In the genomic region with DNA sequence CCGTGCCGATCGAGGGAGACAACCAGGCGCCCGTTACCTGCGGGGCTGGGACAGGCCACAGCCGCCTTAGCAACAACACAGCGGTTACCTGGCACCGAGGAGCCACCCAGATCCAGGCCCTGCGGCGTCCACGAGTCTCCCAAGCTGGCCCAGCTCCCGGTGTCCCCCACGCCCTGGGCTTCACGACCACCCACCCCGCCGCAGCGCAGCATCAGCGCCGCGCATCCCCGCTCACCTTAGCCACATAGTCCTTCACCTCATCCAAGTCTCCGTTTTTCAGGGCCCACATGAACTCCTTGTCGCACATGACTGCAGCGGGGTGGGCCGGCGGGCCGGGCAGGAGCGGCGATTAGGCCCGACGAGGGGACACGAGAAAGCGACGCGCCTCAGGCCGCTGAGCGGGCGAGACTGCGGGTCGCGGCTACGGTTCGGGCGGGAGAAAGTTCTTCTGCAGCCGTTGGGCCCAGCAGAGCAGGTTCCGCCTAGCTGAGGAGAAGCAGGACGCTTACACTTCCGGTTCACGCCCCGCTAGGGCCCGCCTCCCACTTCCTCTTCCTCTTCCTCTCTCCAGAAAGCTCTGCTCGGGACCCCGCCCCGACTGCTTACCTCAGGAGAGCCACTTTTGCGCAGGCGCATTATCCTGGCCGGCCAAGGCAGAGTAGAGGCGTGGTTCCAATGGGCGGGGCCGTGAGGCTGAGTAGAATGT, we compare ENCODE assay signal across 8 mouse cellular contexts. TPM values are rescaled to one million over a fixed set of nuclear protein-coding genes. Genes with fewer than 3 reads are reported as not detected.
DNase-seq lines count a peak whose midpoint lies in the region; ATAC-seq and TF ChIP-seq lines count a peak whose summit lies in the region.

Mtpn (minus strand) TSS at position 585 of the 706 bp plus-strand sequence.

- peak within 1 kb of the TSS; percentile 73 for H3K4me2 ChIP-seq in forebrain, embryonic 12.5 days
- peak within 1 kb of the TSS; percentile 85 for H3K4me2 ChIP-seq in heart, postnatal 0 days (ENCODE audit: low read depth, low read length)
- H3K4me2 ChIP-seq in liver, embryonic 16.5 days (ENCODE audit: low read depth, low read length), result peak within 1 kb of the TSS; percentile 71
- peak within 1 kb of the TSS; percentile 76 for H3K4me2 ChIP-seq in neural tube, embryonic 13.5 days

- no peaks in the 10 kb centered on the region for H3K36me3 ChIP-seq in E14TG2a.4 (ENCODE audit: insufficient read depth, low read length)
- H3K36me3 ChIP-seq in forebrain, embryonic 12.5 days (replicated peaks), result no peaks in the 10 kb centered on the region
- no peaks in the 10 kb centered on the region for H3K36me3 ChIP-seq in heart, postnatal 0 days (replicated peaks; ENCODE audit: control insufficient read depth, insufficient read depth, low read length)
- H3K36me3 ChIP-seq in liver, embryonic 16.5 days (ENCODE audit: control insufficient read depth, insufficient read depth), result no peaks in the 10 kb centered on the region
- H3K36me3 ChIP-seq in neural tube, embryonic 13.5 days, result no peaks in the 10 kb centered on the region
- H3K36me3 ChIP-seq in testis, adult 2 months (ENCODE audit: control insufficient read depth, insufficient read depth, low read length), result no peaks in the 10 kb centered on the region

- no peak for TF ChIP-seq CTCF in E14TG2a.4 (conservative IDR thresholded peaks at IDR 0.05; ENCODE audit: low read length)
- no peak for TF ChIP-seq CTCF in heart, postnatal 0 days (IDR thresholded peaks at IDR 0.05; ENCODE audit: low read depth)
- no peak for TF ChIP-seq CTCF in testis, adult 2 months (IDR thresholded peaks at IDR 0.05; ENCODE audit: control insufficient read depth, insufficient read depth, insufficient replicate concordance, low read depth, low read length)

- H3K4me1 ChIP-seq in E14TG2a.4 (replicated peaks; ENCODE audit: low read depth, low read length), result peaks cover 23% of the 10 kb centered on the region
- peaks cover 12% of the 10 kb centered on the region for H3K4me1 ChIP-seq in forebrain, embryonic 12.5 days
- peaks cover 12% of the 10 kb centered on the region; the same call in 1 of the 2 replicates for H3K4me1 ChIP-seq in heart, postnatal 0 days (ENCODE audit: control insufficient read depth, insufficient read depth)
- no peaks in the 10 kb centered on the region; the same call in none of the 2 replicates for H3K4me1 ChIP-seq in liver, embryonic 16.5 days (ENCODE audit: control insufficient read depth, low read depth, low read length)
- H3K4me1 ChIP-seq in neural tube, embryonic 13.5 days (replicated peaks), result peaks cover 18% of the 10 kb centered on the region
- H3K4me1 ChIP-seq in testis, adult 2 months (ENCODE audit: control insufficient read depth, insufficient read depth, low read length), result no peaks in the 10 kb centered on the region; the same call in 1 of the 2 replicates

- ATAC-seq in forebrain, embryonic 12.5 days (ENCODE audit: low FRiP score), result peak; percentile 99
- peak; percentile 100 for ATAC-seq in heart, postnatal 0 days (ENCODE audit: insufficient read depth, low read depth)
- ATAC-seq in liver, embryonic 16.5 days (ENCODE audit: low read depth), result peak; percentile 99
- ATAC-seq in neural tube, embryonic 13.5 days (ENCODE audit: low read depth), result peak; percentile 99

- peak; percentile 94 for TF ChIP-seq POLR2A in testis, adult 2 months (IDR thresholded peaks at IDR 0.05; ENCODE audit: control insufficient read depth, low read depth, low read length)

- H3K27ac ChIP-seq in forebrain, embryonic 12.5 days, result peak within 1 kb of the TSS; percentile 80
- peak within 1 kb of the TSS; percentile 87 for H3K27ac ChIP-seq in heart, postnatal 0 days (ENCODE audit: low read depth)
- peak within 1 kb of the TSS; percentile 87 for H3K27ac ChIP-seq in liver, embryonic 16.5 days (ENCODE audit: low read length)
- peak within 1 kb of the TSS; percentile 85 for H3K27ac ChIP-seq in neural tube, embryonic 13.5 days (replicated peaks)
- peak within 1 kb of the TSS; percentile 89 for H3K27ac ChIP-seq in testis, adult 2 months (ENCODE audit: control insufficient read depth, insufficient read depth, low read depth, low read length)

- peak within 1 kb of the TSS; percentile 98 for H3K4me3 ChIP-seq in E14TG2a.4 (replicated peaks; ENCODE audit: low read length)
- H3K4me3 ChIP-seq in forebrain, embryonic 12.5 days (replicated peaks), result peak within 1 kb of the TSS; percentile 98
- H3K4me3 ChIP-seq in heart, postnatal 0 days (ENCODE audit: low read depth, low read length), result peak within 1 kb of the TSS; percentile 92
- H3K4me3 ChIP-seq in liver, embryonic 16.5 days (ENCODE audit: low read depth, low read length), result peak within 1 kb of the TSS; percentile 99
- H3K4me3 ChIP-seq in neural tube, embryonic 13.5 days, result peak within 1 kb of the TSS; percentile 100
- H3K4me3 ChIP-seq in testis, adult 2 months (ENCODE audit: control insufficient read depth, low read depth, low read length), result peak within 1 kb of the TSS; percentile 91

- H3K9me3 ChIP-seq in E14TG2a.4 (ENCODE audit: low read length), result no peaks in the 10 kb centered on the region
- no peaks in the 10 kb centered on the region for H3K9me3 ChIP-seq in forebrain, embryonic 12.5 days
- no peaks in the 10 kb centered on the region for H3K9me3 ChIP-seq in heart, postnatal 0 days (replicated peaks; ENCODE audit: control insufficient read depth, low read length)
- no peaks in the 10 kb centered on the region for H3K9me3 ChIP-seq in liver, embryonic 16.5 days (replicated peaks; ENCODE audit: control insufficient read depth, low read length)
- no peaks in the 10 kb centered on the region for H3K9me3 ChIP-seq in neural tube, embryonic 13.5 days

- DNase-seq in c-Kit-positive CD71-positive TER-119-positive erythroid progenitor cells, embryonic 14.5 days (ENCODE audit: low spot score), result peak; percentile 98
- DNase-seq in heart, postnatal 0 days (ENCODE audit: low spot score), result peak; percentile 99
- peak; percentile 99 to 100 for DNase-seq in kidney, postnatal 4 days

- TF ChIP-seq EP300 in heart, postnatal 0 days (IDR thresholded peaks at IDR 0.05; ENCODE audit: low read depth), result no peak

- H3K9ac ChIP-seq in forebrain, embryonic 12.5 days, result peak within 1 kb of the TSS; percentile 96
- H3K9ac ChIP-seq in heart, postnatal 0 days (replicated peaks; ENCODE audit: low read depth, low read length), result peak within 1 kb of the TSS; percentile 94
- peak within 1 kb of the TSS; percentile 97 for H3K9ac ChIP-seq in liver, embryonic 16.5 days (ENCODE audit: low read depth, low read length)
- peak within 1 kb of the TSS; percentile 98 for H3K9ac ChIP-seq in neural tube, embryonic 13.5 days

- WGBS in forebrain, embryonic 12.5 days, result 0% methylated on average over 61 of the region's 61 CpGs
- WGBS in heart, postnatal 0 days, result under 1% methylated on average over 61 of the region's 61 CpGs
- WGBS in liver, embryonic 16.5 days (ENCODE audit: insufficient replicate concordance), result under 1% methylated on average over 58 of the region's 61 CpGs
- WGBS in neural tube, embryonic 13.5 days, result under 1% methylated on average over 61 of the region's 61 CpGs

- no peaks in the 10 kb centered on the region for H3K27me3 ChIP-seq in E14TG2a.4 (ENCODE audit: insufficient read depth, low read length)
- H3K27me3 ChIP-seq in forebrain, embryonic 12.5 days, result no peaks in the 10 kb centered on the region
- H3K27me3 ChIP-seq in heart, postnatal 0 days (ENCODE audit: control insufficient read depth, insufficient read depth, low read length), result no peaks in the 10 kb centered on the region
- no peaks in the 10 kb centered on the region for H3K27me3 ChIP-seq in liver, embryonic 16.5 days (ENCODE audit: control insufficient read depth, insufficient read depth, low read depth, low read length)
- no peaks in the 10 kb centered on the region for H3K27me3 ChIP-seq in neural tube, embryonic 13.5 days
- H3K27me3 ChIP-seq in testis, adult 2 months (ENCODE audit: control insufficient read depth, insufficient read depth, low read length), result no peaks in the 10 kb centered on the region

RNA-seq across cellular contexts. Expression of gene Mtpn, which starts in this region (rescaled TPM):
- polyA plus RNA-seq in forebrain, embryonic 12.5 days (2016; fragmentation: Nextera tagmentation; extraction: Ambion mirVana), result 172 and 179 TPM in 2 replicates
- 38.0 and 56.2 TPM in 2 replicates for total RNA-seq in heart, postnatal 0 days (2014; rRNA removed; ENCODE audit: low replicate concordance)
- 46.7 and 51.5 TPM in 2 replicates for polyA plus RNA-seq in heart, postnatal 0 days (2015; fragmentation: Nextera tagmentation; extraction: Ambion mirVana)
- 50.6 and 52.7 TPM in 2 replicates for polyA plus RNA-seq in liver, embryonic 16.5 days (2015; fragmentation: Nextera tagmentation; extraction: Ambion mirVana)
- 167 and 175 TPM in 2 replicates for polyA plus RNA-seq in neural tube, embryonic 13.5 days (2015; fragmentation: Nextera tagmentation; extraction: Ambion mirVana)
- 14.4 and 18.2 TPM in 2 replicates for polyA plus RNA-seq in testis, adult 2 months (2012; rRNA removed)

Comparison
In these comparisons a context has a peak if more than half of its experiments do, and no peak if none do; other contexts are left out.
1. Peak in every context shown above with its lines: DNase-seq, ATAC-seq, H3K4me3 ChIP-seq and H3K27ac ChIP-seq.